Mouse (Mus musculus): ENCODE data around the gene Copz2.

GRCm38 (mm10) chr11:96876300-96877040 lies 26.8 kb downstream of the Copz2 start:
- no peak for TF ChIP-seq POLR2A (IDR thresholded peaks at IDR 0.05; ENCODE audit: extremely low read depth, insufficient read depth, low read length)
- TF ChIP-seq CTCF (IDR thresholded peaks at IDR 0.05; ENCODE audit: low read depth, low read length): no peak
